Mouse (Mus musculus): ENCODE data around the gene Abcf3. TPM values are rescaled to one million over a fixed set of nuclear protein-coding genes. Genes with fewer than 3 reads are reported as not detected.

The Abcf3 gene
- polyA plus RNA-seq, 1 experiment from 2014 or later, result 51.1 TPM

DNA sequence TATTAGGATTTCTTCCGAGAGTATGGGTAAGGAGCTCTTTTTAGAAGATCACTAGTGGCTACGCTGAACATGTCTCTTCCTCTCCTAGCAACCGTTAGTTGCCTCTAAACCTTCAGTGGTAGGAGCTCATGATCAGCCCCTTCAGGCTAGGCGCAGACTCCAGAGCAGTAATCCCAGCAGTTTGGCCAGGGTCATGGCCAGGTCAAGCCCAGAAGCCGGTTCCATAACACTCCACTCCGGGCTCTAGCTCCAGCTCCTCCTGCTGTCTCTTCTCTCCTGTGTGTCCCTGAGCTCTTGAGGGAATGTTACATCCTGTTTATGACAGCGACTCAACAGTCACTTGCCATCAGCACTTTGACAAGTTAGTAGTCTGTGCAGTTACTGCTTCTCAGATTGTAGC lies 9.0 kb downstream of the Abcf3 start:
- 66% methylated on average over 7 of the region's 7 CpGs for WGBS
- Histone ChIP-seq H3K9ac (no peak overlapping the region), H3K4me1 (ENCODE audit: insufficient read depth) (no peaks in the 10 kb centered on the region), H3K27ac (ENCODE audit: low read depth) (no peak overlapping the region), H3K9me3 (ENCODE audit: low read depth, low read length) (no peaks in the 10 kb centered on the region), H3K4me3 (ENCODE audit: low read depth, low read length) (no peak overlapping the region), H3K27me3 (ENCODE audit: insufficient read depth, low read length) (no peaks in the 10 kb centered on the region), H3K4me2 (no peak overlapping the region), H3K36me3 (ENCODE audit: insufficient read depth) (peaks cover 87% of the 10 kb centered on the region)
- TF ChIP-seq CTCF (IDR thresholded peaks at IDR 0.05; ENCODE audit: low read depth), result no peak
- ATAC-seq (ENCODE audit: insufficient read depth), result no peak
- no peak for DNase-seq

DNA sequence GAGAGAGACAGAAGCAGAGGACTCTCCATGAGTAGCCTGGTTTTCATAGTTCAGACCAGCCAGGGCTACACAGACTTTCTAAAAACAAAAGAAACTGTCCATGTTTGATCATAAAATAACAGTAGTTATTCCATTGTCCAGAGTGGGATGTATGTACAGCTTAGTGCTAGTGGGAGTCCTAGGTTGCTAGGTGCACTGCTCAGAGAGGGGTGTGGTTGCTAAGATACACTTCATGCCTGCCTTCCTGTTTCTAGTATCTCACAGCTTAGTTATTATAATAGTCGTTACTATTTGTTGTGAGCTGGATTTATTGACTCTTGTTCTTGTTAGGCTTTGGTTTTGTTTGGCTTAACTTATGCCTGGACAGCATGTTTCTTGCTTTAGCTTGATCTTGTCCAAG lies 16.7 kb downstream of the Abcf3 start:
- H3K9me3 ChIP-seq (ENCODE audit: low read depth, low read length), result no peaks in the 10 kb centered on the region
- no peak for DNase-seq
- no peak overlapping the region for H3K4me2 ChIP-seq
- no peaks in the 10 kb centered on the region for H3K27me3 ChIP-seq (ENCODE audit: insufficient read depth, low read length)
- H3K4me1 ChIP-seq (ENCODE audit: insufficient read depth), result no peaks in the 10 kb centered on the region
- peaks cover 32% of the 10 kb centered on the region for H3K36me3 ChIP-seq (ENCODE audit: insufficient read depth)
- H3K27ac ChIP-seq (ENCODE audit: low read depth), result no peak overlapping the region
- no peak for ATAC-seq (ENCODE audit: insufficient read depth)
- no peak overlapping the region for H3K4me3 ChIP-seq (ENCODE audit: low read depth, low read length)
- no peak overlapping the region for H3K9ac ChIP-seq
- TF ChIP-seq CTCF (IDR thresholded peaks at IDR 0.05; ENCODE audit: low read depth), result no peak
- WGBS, result 67% methylated on average over 1 of the region's 1 CpGs

- ATAC-seq (ENCODE audit: insufficient read depth), result peak; percentile 65; the same call in 1 of the 2 replicates
- WGBS, result under 1% methylated on average over 24 of the region's 24 CpGs
- H3K27me3 ChIP-seq (ENCODE audit: insufficient read depth, low read length), result peaks cover 63% of the 10 kb centered on the region
Observed at GRCm38 (mm10) chr16:20589366-20589938, 41.1 kb downstream of the Abcf3 start, which contains the start of gene Vwa5b2. TSS of gene Vwa5b2 (plus strand) at chr16:20589471.

DNA sequence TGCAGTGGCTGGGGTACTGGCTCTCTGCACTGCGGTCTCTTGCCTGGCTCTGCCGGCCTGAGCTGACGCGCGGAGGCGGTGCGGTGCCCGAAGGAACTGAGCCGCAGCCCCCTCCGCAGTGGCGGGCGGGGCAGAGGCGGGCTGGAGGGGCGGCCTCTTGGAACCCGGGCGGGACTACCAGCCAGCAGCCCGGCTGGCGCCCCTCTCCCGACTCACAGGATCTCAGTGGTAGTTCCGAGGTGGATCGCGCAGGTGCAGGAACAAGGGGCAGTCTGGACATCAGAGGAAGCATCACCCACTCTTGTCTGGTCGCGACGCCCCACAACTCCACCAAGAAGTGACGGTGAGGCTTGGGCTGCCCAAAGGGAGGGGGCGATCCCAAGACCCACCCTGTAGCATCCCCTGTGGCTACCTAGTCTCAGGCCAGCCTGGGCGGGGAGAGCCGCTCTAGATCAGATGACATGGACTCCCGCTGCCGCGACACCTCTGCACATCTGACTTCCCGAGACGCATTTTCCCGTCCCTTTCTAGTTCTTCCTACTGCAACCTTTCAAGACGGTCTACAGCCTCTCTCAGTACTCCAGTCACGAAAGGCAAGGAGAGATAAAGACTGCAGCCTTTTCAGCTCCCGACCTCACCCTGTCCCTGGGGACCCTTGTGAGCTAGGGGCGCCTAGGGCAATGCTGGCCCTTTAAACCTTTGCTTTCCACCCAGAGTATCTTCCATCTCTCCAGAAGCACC lies 41.7 kb downstream of the Abcf3 start:
- no peak for TF ChIP-seq CTCF (IDR thresholded peaks at IDR 0.05; ENCODE audit: low read depth)
- H3K9me3 ChIP-seq (ENCODE audit: low read depth, low read length), result no peaks in the 10 kb centered on the region
- peak overlapping the region; percentile 48 for H3K4me3 ChIP-seq (ENCODE audit: low read depth, low read length)
- 1% methylated on average over 39 of the region's 39 CpGs for WGBS
- H3K27ac ChIP-seq (ENCODE audit: low read depth), result no peak overlapping the region
- no peak overlapping the region for H3K9ac ChIP-seq
- H3K4me1 ChIP-seq (ENCODE audit: insufficient read depth), result no peaks in the 10 kb centered on the region; the same call in 1 of the 2 replicates
- peak; percentile 65 for DNase-seq
- H3K27me3 ChIP-seq (ENCODE audit: insufficient read depth, low read length), result peaks cover 63% of the 10 kb centered on the region
- H3K36me3 ChIP-seq (ENCODE audit: insufficient read depth), result no peaks in the 10 kb centered on the region
- peak; percentile 78 for ATAC-seq (ENCODE audit: insufficient read depth)
- H3K4me2 ChIP-seq, result peak overlapping the region; percentile 78

More at GRCm38 (mm10) chr16:20589366-20589938, 41.1 kb downstream of the Abcf3 start, which contains the start of gene Vwa5b2:
- peak within 1 kb of the TSS; percentile 48 for H3K4me3 ChIP-seq (ENCODE audit: low read depth, low read length)
- peak; percentile 9 for DNase-seq
- H3K4me2 ChIP-seq, result peak within 1 kb of the TSS; percentile 78
- no peak within 1 kb of the TSS for H3K9ac ChIP-seq
- H3K36me3 ChIP-seq (ENCODE audit: insufficient read depth), result no peaks in the 10 kb centered on the region
- no peaks in the 10 kb centered on the region; the same call in 1 of the 2 replicates for H3K4me1 ChIP-seq (ENCODE audit: insufficient read depth)
- no peak within 1 kb of the TSS for H3K27ac ChIP-seq (ENCODE audit: low read depth)
- no peak for TF ChIP-seq CTCF (IDR thresholded peaks at IDR 0.05; ENCODE audit: low read depth)
- H3K9me3 ChIP-seq (ENCODE audit: low read depth, low read length), result no peaks in the 10 kb centered on the region

DNA sequence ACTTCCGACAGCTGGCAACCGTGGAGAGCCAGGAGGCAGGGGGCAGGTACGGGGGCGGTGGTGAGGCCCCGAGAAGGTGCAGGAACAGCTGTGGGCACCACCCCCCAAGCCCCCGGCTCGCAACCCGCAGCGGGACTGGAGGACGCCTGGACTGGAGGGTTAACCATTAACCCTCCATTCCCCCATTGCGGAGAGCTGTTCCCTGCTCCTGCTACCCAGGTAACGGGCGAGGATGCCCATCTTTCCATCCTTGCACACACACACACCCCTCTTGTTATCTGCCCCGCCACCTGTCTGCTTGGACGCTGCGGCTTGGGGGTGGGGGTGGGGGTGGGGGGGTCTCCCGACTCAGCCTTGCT lies 42.3 kb downstream of the Abcf3 start:
- TF ChIP-seq CTCF (IDR thresholded peaks at IDR 0.05; ENCODE audit: low read depth), result no peak
- DNase-seq (no peak), ATAC-seq (ENCODE audit: insufficient read depth) (no peak; the same call in 1 of the 2 replicates)
- no peaks in the 10 kb centered on the region for H3K9me3 ChIP-seq (ENCODE audit: low read depth, low read length)
- WGBS, result 1% methylated on average over 14 of the region's 17 CpGs
- no peak overlapping the region for H3K27ac ChIP-seq (ENCODE audit: low read depth)
- no peaks in the 10 kb centered on the region; the same call in 1 of the 2 replicates for H3K4me1 ChIP-seq (ENCODE audit: insufficient read depth)
- no peaks in the 10 kb centered on the region for H3K36me3 ChIP-seq (ENCODE audit: insufficient read depth)
- peak overlapping the region; percentile 78 for H3K4me2 ChIP-seq
- H3K27me3 ChIP-seq (ENCODE audit: insufficient read depth, low read length), result peaks cover 63% of the 10 kb centered on the region
- H3K4me3 ChIP-seq (ENCODE audit: low read depth, low read length), result peak overlapping the region; percentile 48
- no peak overlapping the region for H3K9ac ChIP-seq

DNA sequence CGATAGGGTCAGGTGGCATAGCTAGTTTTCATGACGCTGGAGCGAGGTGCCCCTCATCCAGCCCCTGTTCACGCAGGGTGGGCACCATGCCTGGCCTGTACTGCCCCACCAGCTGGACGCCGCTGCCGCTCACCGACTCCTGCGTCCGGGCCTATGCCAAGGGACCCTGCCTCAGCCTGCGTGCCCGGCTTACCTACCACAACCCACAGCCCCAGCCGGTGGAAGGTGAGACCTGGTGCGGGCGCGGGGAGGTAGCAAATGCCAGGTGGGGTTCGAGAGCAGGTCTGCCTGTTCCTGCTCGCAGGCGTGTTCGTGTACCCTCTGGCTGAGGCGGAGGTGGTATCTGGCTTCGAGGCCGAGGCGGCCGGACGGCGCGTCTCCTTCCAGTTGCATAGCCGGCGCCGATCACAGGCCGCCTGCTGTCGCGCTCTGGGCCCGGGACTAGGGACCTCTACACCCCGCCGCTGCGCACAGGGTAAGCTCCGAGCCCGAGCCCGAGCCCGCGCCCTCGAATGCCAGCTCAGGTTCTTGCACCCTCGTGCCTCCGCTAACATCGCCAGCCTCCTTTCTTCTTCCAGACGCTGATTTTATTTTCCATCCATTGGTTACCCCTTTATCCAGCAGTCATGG lies 42.8 kb downstream of the Abcf3 start:
- peak; percentile 24 for DNase-seq
- peaks cover 63% of the 10 kb centered on the region for H3K27me3 ChIP-seq (ENCODE audit: insufficient read depth, low read length)
- 3% methylated on average over 48 of the region's 48 CpGs for WGBS

More for the DNA sequence above, 42.8 kb downstream of the Abcf3 start:
- ATAC-seq (ENCODE audit: insufficient read depth), result no peak
- Histone ChIP-seq H3K9me3 (ENCODE audit: low read depth, low read length) (no peaks in the 10 kb centered on the region), H3K36me3 (ENCODE audit: insufficient read depth) (no peaks in the 10 kb centered on the region), H3K4me1 (ENCODE audit: insufficient read depth) (no peaks in the 10 kb centered on the region; the same call in 1 of the 2 replicates), H3K4me2 (peak overlapping the region; percentile 41), H3K27ac (ENCODE audit: low read depth) (no peak overlapping the region), H3K4me3 (ENCODE audit: low read depth, low read length) (peak overlapping the region; percentile 48), H3K9ac (no peak overlapping the region; the same call in 1 of the 2 replicates)
- no peak for TF ChIP-seq CTCF (IDR thresholded peaks at IDR 0.05; ENCODE audit: low read depth)

Data from lung, embryonic 14.5 days (tissue).